ENCODE assay signal across 19 mouse cellular contexts in the genomic region with DNA sequence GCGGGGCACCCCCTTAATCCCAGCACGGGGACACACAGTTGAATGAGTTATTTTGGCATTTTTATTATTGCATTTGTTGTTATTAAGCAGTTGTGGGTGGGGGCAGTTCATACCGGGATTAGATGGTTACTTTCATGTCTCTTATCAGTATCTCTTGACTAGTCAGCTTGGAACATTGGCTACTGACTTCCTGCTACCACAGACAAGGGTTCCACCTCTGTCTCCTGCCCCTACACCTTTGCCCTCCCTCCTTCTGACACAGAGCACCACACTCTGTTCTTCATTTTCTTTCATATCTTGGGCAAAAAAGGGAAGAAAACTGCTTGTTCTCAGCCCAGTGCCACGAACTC.
DNase-seq lines count a peak whose midpoint lies in the region; ATAC-seq lines count a peak whose summit lies in the region.
"Had no signal": no experiment of that assay in that cellular context is flagged by ENCODE, and none has a peak within 500 bp of the region (broad histone marks: within the 10 kb centered on the region; RNA-seq: fewer than 3 reads in every experiment).

No protein-coding gene starts in this region.

- DNase-seq in kidney, postnatal 10 days = no peak
- no peak for DNase-seq in kidney, postnatal 25 days
- peak; percentile 94 for DNase-seq in adipocyte (ENCODE audit: low spot score)
- no peak for DNase-seq in gastrocnemius, postnatal 4 days (ENCODE audit: low spot score in 2 of 2)
- DNase-seq: B cell, adult 2 months; cerebellum, adult 11 months; cerebellum, adult 8-10 months; cerebellum, adult 9-11 months had no signal

- no peak overlapping the region for H3K9ac ChIP-seq in kidney, embryonic 14.5 days (ENCODE audit: low read depth, low read length)
- H3K9ac ChIP-seq in kidney, embryonic 16.5 days (replicated peaks; ENCODE audit: low read length) = no peak overlapping the region
- H3K9ac ChIP-seq: embryonic facial prominence, embryonic 12.5 days had no signal

- ATAC-seq in kidney, embryonic 14.5 days (ENCODE audit: low FRiP score, low TSS enrichment) = peak; percentile 3; the same call in 1 of the 2 replicates
- no peak for ATAC-seq in kidney, embryonic 16.5 days (ENCODE audit: low FRiP score, low TSS enrichment)
- ATAC-seq: activated CD4-positive, CD25-positive, alpha-beta regulatory T cell, adult 4 months; CD4-positive, CD25-positive, alpha-beta regulatory T cell, adult 4 months; Patski had no signal

- H3K27ac ChIP-seq in kidney, embryonic 14.5 days (ENCODE audit: low read depth, low read length) = peak overlapping the region; percentile 74; the same call in 1 of the 2 replicates
- peak overlapping the region; percentile 75 for H3K27ac ChIP-seq in kidney, embryonic 16.5 days (ENCODE audit: low read length)
- H3K27ac ChIP-seq: embryonic facial prominence, embryonic 10.5 days; forebrain, embryonic 13.5 days had no signal

- 43% methylated on average over 4 of the region's 4 CpGs for WGBS in kidney, embryonic 14.5 days
- WGBS in kidney, embryonic 16.5 days = 44% methylated on average over 4 of the region's 4 CpGs

- no peak overlapping the region for H3K4me3 ChIP-seq in kidney, embryonic 14.5 days (ENCODE audit: low read length)
- H3K4me3 ChIP-seq in kidney, embryonic 16.5 days (ENCODE audit: low read length) = no peak overlapping the region
- H3K4me3 ChIP-seq: embryonic facial prominence, embryonic 10.5 days; embryonic facial prominence, embryonic 12.5 days had no signal

- H3K9me3 ChIP-seq in kidney, embryonic 14.5 days (ENCODE audit: control insufficient read depth, low read length) = peaks cover 4% of the 10 kb centered on the region
- H3K9me3 ChIP-seq in kidney, embryonic 16.5 days (ENCODE audit: low read length) = peaks cover 3% of the 10 kb centered on the region
- H3K9me3 ChIP-seq: forebrain, embryonic 15.5 days had no signal

- no peaks in the 10 kb centered on the region for H3K36me3 ChIP-seq in kidney, embryonic 14.5 days (ENCODE audit: control insufficient read depth, insufficient read depth, low read length)
- no peaks in the 10 kb centered on the region for H3K36me3 ChIP-seq in kidney, embryonic 16.5 days (ENCODE audit: insufficient read depth, low read length)
- H3K36me3 ChIP-seq: embryonic facial prominence, embryonic 10.5 days; embryonic facial prominence, embryonic 12.5 days; forebrain, embryonic 15.5 days; G1E had no signal

- H3K4me2 ChIP-seq in kidney, embryonic 14.5 days (replicated peaks; ENCODE audit: low read depth, low read length) = no peak overlapping the region
- no peak overlapping the region for H3K4me2 ChIP-seq in kidney, embryonic 16.5 days (replicated peaks; ENCODE audit: low read depth, low read length)

- H3K27me3 ChIP-seq in kidney, embryonic 14.5 days (ENCODE audit: control insufficient read depth, insufficient read depth, low read length) = no peaks in the 10 kb centered on the region
- H3K27me3 ChIP-seq in kidney, embryonic 16.5 days (ENCODE audit: insufficient read depth, low read length) = no peaks in the 10 kb centered on the region
- H3K27me3 ChIP-seq: CH12.LX; embryonic facial prominence, embryonic 12.5 days; forebrain, embryonic 15.5 days; Patski had no signal

- no peaks in the 10 kb centered on the region for H3K4me1 ChIP-seq in kidney, embryonic 14.5 days (ENCODE audit: control insufficient read depth, insufficient read depth, low read length)
- peaks cover 6% of the 10 kb centered on the region for H3K4me1 ChIP-seq in kidney, embryonic 16.5 days (ENCODE audit: insufficient read depth, low read length)
- H3K4me1 ChIP-seq: embryonic facial prominence, embryonic 12.5 days had no signal
